Mouse (Mus musculus) E14TG2a.4 (cell line): ENCODE measurements around the gene Fam133b.

Experiments used
- CTCF ChIP-seq: conservative IDR thresholded peaks from 2 replicates; pipeline ENCODE4 v1.5.1; 2014; ENCODE audit warnings: low read length
- NANOG ChIP-seq: IDR thresholded peaks from 2 replicates; pipeline ENCODE4 v1.6.1; 2014; ENCODE audit warnings: borderline replicate concordance, low read length, mixed read lengths
- POU5F1 ChIP-seq: IDR thresholded peaks from 2 replicates; pipeline ENCODE4 v1.6.1; 2014; ENCODE audit warnings: low read length, borderline replicate concordance

GRCm38 (mm10) chr5:3598766-3599165, 55.1 kb downstream of the Fam133b start:
- TF ChIP-seq CTCF: no peak
- TF ChIP-seq POU5F1: no peak
- TF ChIP-seq NANOG: no peak
